Mouse (Mus musculus): ENCODE measurements around the gene Cwc22. TPM values are rescaled to one million over a fixed set of nuclear protein-coding genes. Genes with fewer than 3 reads are reported as not detected.

The Cwc22 gene
- polyA plus RNA-seq, 1 experiment from 2014 or later = 18.8 TPM

GRCm38 (mm10) chr2:77937818-77938217 is 8.4 kb downstream of the Cwc22 start:
- WGBS = 85% methylated on average over 3 of the region's 3 CpGs
- Histone ChIP-seq H3K36me3 (ENCODE audit: control insufficient read depth, insufficient read depth, low read length) (peaks cover 48% of the 10 kb centered on the region), H3K9ac (ENCODE audit: low read length) (no peak overlapping the region), H3K9me3 (ENCODE audit: control insufficient read depth, low read length) (no peaks in the 10 kb centered on the region), H3K27ac (replicated peaks in 1 of 2; ENCODE audit: control insufficient read depth in 1 of 2, insufficient read depth in 1 of 2, low read depth in 2 of 2, low read length in 2 of 2) (no peak overlapping the region), H3K4me2 (ENCODE audit: low read length) (no peak overlapping the region), H3K4me3 (ENCODE audit: control insufficient read depth in 1 of 2, insufficient read depth in 1 of 2, low read depth in 1 of 2, low read length in 2 of 2) (no peak overlapping the region), H3K4me1 (ENCODE audit: control insufficient read depth in 2 of 2, insufficient read depth in 2 of 2, low read length in 2 of 2) (no peaks in the 10 kb centered on the region), H3K27me3 (ENCODE audit: control insufficient read depth, insufficient read depth, low read length) (no peaks in the 10 kb centered on the region)
- no peak for ATAC-seq (ENCODE audit: insufficient number of reproducible peaks, insufficient read depth, low FRiP score, low read depth)

GRCm38 (mm10) chr2:77934138-77934537 is 12.0 kb downstream of the Cwc22 start:
- peaks cover 77% of the 10 kb centered on the region for H3K36me3 ChIP-seq (ENCODE audit: control insufficient read depth, insufficient read depth, low read length)
- no peak overlapping the region for H3K9ac ChIP-seq (ENCODE audit: low read length)
- no peak overlapping the region for H3K4me2 ChIP-seq (ENCODE audit: low read length)
- no peak for ATAC-seq (ENCODE audit: insufficient number of reproducible peaks, insufficient read depth, low FRiP score, low read depth)
- no peaks in the 10 kb centered on the region for H3K27me3 ChIP-seq (ENCODE audit: control insufficient read depth, insufficient read depth, low read length)
- H3K4me1 ChIP-seq (ENCODE audit: control insufficient read depth in 2 of 2, insufficient read depth in 2 of 2, low read length in 2 of 2) = no peaks in the 10 kb centered on the region
- no peak overlapping the region for H3K4me3 ChIP-seq (ENCODE audit: control insufficient read depth in 1 of 2, insufficient read depth in 1 of 2, low read depth in 1 of 2, low read length in 2 of 2)
- H3K27ac ChIP-seq (replicated peaks in 1 of 2; ENCODE audit: control insufficient read depth in 1 of 2, insufficient read depth in 1 of 2, low read depth in 2 of 2, low read length in 2 of 2) = no peak overlapping the region
- H3K9me3 ChIP-seq (ENCODE audit: control insufficient read depth, low read length) = no peaks in the 10 kb centered on the region
- 95% methylated on average over 4 of the region's 4 CpGs for WGBS

GRCm38 (mm10) chr2:77933630-77934029 is 12.5 kb downstream of the Cwc22 start:
- no peaks in the 10 kb centered on the region for H3K4me1 ChIP-seq (ENCODE audit: control insufficient read depth in 2 of 2, insufficient read depth in 2 of 2, low read length in 2 of 2)
- 89% methylated on average over 2 of the region's 2 CpGs for WGBS
- no peaks in the 10 kb centered on the region for H3K27me3 ChIP-seq (ENCODE audit: control insufficient read depth, insufficient read depth, low read length)
- no peak for ATAC-seq (ENCODE audit: insufficient number of reproducible peaks, insufficient read depth, low FRiP score, low read depth)
- H3K36me3 ChIP-seq (ENCODE audit: control insufficient read depth, insufficient read depth, low read length) = peaks cover 79% of the 10 kb centered on the region
- no peak overlapping the region for H3K4me3 ChIP-seq (ENCODE audit: control insufficient read depth in 1 of 2, insufficient read depth in 1 of 2, low read depth in 1 of 2, low read length in 2 of 2)
- no peak overlapping the region for H3K4me2 ChIP-seq (ENCODE audit: low read length)
- no peak overlapping the region for H3K27ac ChIP-seq (replicated peaks in 1 of 2; ENCODE audit: control insufficient read depth in 1 of 2, insufficient read depth in 1 of 2, low read depth in 2 of 2, low read length in 2 of 2)
- H3K9me3 ChIP-seq (ENCODE audit: control insufficient read depth, low read length) = no peaks in the 10 kb centered on the region
- H3K9ac ChIP-seq (ENCODE audit: low read length) = no peak overlapping the region

GRCm38 (mm10) chr2:77931958-77932357 is 14.2 kb downstream of the Cwc22 start:
- H3K4me2 ChIP-seq (ENCODE audit: low read length) = no peak overlapping the region
- 90% methylated on average over 1 of the region's 1 CpGs for WGBS
- H3K27me3 ChIP-seq (ENCODE audit: control insufficient read depth, insufficient read depth, low read length) = no peaks in the 10 kb centered on the region
- H3K36me3 ChIP-seq (ENCODE audit: control insufficient read depth, insufficient read depth, low read length) = peaks cover 96% of the 10 kb centered on the region
- H3K4me3 ChIP-seq (ENCODE audit: control insufficient read depth in 1 of 2, insufficient read depth in 1 of 2, low read depth in 1 of 2, low read length in 2 of 2) = no peak overlapping the region
- no peaks in the 10 kb centered on the region for H3K4me1 ChIP-seq (ENCODE audit: control insufficient read depth in 2 of 2, insufficient read depth in 2 of 2, low read length in 2 of 2)
- H3K27ac ChIP-seq (replicated peaks in 1 of 2; ENCODE audit: control insufficient read depth in 1 of 2, insufficient read depth in 1 of 2, low read depth in 2 of 2, low read length in 2 of 2) = no peak overlapping the region
- ATAC-seq (ENCODE audit: insufficient number of reproducible peaks, insufficient read depth, low FRiP score, low read depth) = no peak
- H3K9ac ChIP-seq (ENCODE audit: low read length) = no peak overlapping the region
- no peaks in the 10 kb centered on the region for H3K9me3 ChIP-seq (ENCODE audit: control insufficient read depth, low read length)

GRCm38 (mm10) chr2:77928352-77928751 is 17.8 kb downstream of the Cwc22 start:
- Histone ChIP-seq H3K4me3 (ENCODE audit: control insufficient read depth in 1 of 2, insufficient read depth in 1 of 2, low read depth in 1 of 2, low read length in 2 of 2) (no peak overlapping the region), H3K36me3 (ENCODE audit: control insufficient read depth, insufficient read depth, low read length) (peaks cover 81% of the 10 kb centered on the region), H3K4me1 (ENCODE audit: control insufficient read depth in 2 of 2, insufficient read depth in 2 of 2, low read length in 2 of 2) (no peaks in the 10 kb centered on the region), H3K27ac (replicated peaks in 1 of 2; ENCODE audit: control insufficient read depth in 1 of 2, insufficient read depth in 1 of 2, low read depth in 2 of 2, low read length in 2 of 2) (no peak overlapping the region), H3K9ac (ENCODE audit: low read length) (no peak overlapping the region), H3K4me2 (ENCODE audit: low read length) (no peak overlapping the region), H3K9me3 (ENCODE audit: control insufficient read depth, low read length) (no peaks in the 10 kb centered on the region), H3K27me3 (ENCODE audit: control insufficient read depth, insufficient read depth, low read length) (no peaks in the 10 kb centered on the region)
- no peak for ATAC-seq (ENCODE audit: insufficient number of reproducible peaks, insufficient read depth, low FRiP score, low read depth)
- 92% methylated on average over 10 of the region's 10 CpGs for WGBS

GRCm38 (mm10) chr2:77926468-77926867 is 19.7 kb downstream of the Cwc22 start:
- Histone ChIP-seq H3K36me3 (ENCODE audit: control insufficient read depth, insufficient read depth, low read length) (peaks cover 78% of the 10 kb centered on the region), H3K9ac (ENCODE audit: low read length) (no peak overlapping the region), H3K9me3 (ENCODE audit: control insufficient read depth, low read length) (no peaks in the 10 kb centered on the region), H3K27ac (replicated peaks in 1 of 2; ENCODE audit: control insufficient read depth in 1 of 2, insufficient read depth in 1 of 2, low read depth in 2 of 2, low read length in 2 of 2) (no peak overlapping the region), H3K4me3 (ENCODE audit: control insufficient read depth in 1 of 2, insufficient read depth in 1 of 2, low read depth in 1 of 2, low read length in 2 of 2) (no peak overlapping the region), H3K4me2 (ENCODE audit: low read length) (no peak overlapping the region), H3K4me1 (ENCODE audit: control insufficient read depth in 2 of 2, insufficient read depth in 2 of 2, low read length in 2 of 2) (no peaks in the 10 kb centered on the region), H3K27me3 (ENCODE audit: control insufficient read depth, insufficient read depth, low read length) (no peaks in the 10 kb centered on the region)
- no peak for ATAC-seq (ENCODE audit: insufficient number of reproducible peaks, insufficient read depth, low FRiP score, low read depth)
- WGBS = 92% methylated on average over 7 of the region's 7 CpGs

GRCm38 (mm10) chr2:77925997-77926396 is 20.2 kb downstream of the Cwc22 start:
- Histone ChIP-seq H3K9ac (ENCODE audit: low read length) (no peak overlapping the region), H3K4me2 (ENCODE audit: low read length) (no peak overlapping the region), H3K27me3 (ENCODE audit: control insufficient read depth, insufficient read depth, low read length) (no peaks in the 10 kb centered on the region), H3K4me1 (ENCODE audit: control insufficient read depth in 2 of 2, insufficient read depth in 2 of 2, low read length in 2 of 2) (no peaks in the 10 kb centered on the region), H3K27ac (replicated peaks in 1 of 2; ENCODE audit: control insufficient read depth in 1 of 2, insufficient read depth in 1 of 2, low read depth in 2 of 2, low read length in 2 of 2) (no peak overlapping the region), H3K36me3 (ENCODE audit: control insufficient read depth, insufficient read depth, low read length) (peaks cover 78% of the 10 kb centered on the region), H3K4me3 (ENCODE audit: control insufficient read depth in 1 of 2, insufficient read depth in 1 of 2, low read depth in 1 of 2, low read length in 2 of 2) (no peak overlapping the region), H3K9me3 (ENCODE audit: control insufficient read depth, low read length) (no peaks in the 10 kb centered on the region)
- 90% methylated on average over 2 of the region's 2 CpGs for WGBS
- ATAC-seq (ENCODE audit: insufficient number of reproducible peaks, insufficient read depth, low FRiP score, low read depth) = no peak

- no peak for ATAC-seq (ENCODE audit: insufficient number of reproducible peaks, insufficient read depth, low FRiP score, low read depth)
- WGBS = 82% methylated on average over 7 of the region's 7 CpGs
- Histone ChIP-seq H3K4me1 (ENCODE audit: control insufficient read depth in 2 of 2, insufficient read depth in 2 of 2, low read length in 2 of 2) (no peaks in the 10 kb centered on the region), H3K36me3 (ENCODE audit: control insufficient read depth, insufficient read depth, low read length) (peaks cover 78% of the 10 kb centered on the region), H3K9ac (ENCODE audit: low read length) (no peak overlapping the region), H3K27me3 (ENCODE audit: control insufficient read depth, insufficient read depth, low read length) (no peaks in the 10 kb centered on the region), H3K27ac (replicated peaks in 1 of 2; ENCODE audit: control insufficient read depth in 1 of 2, insufficient read depth in 1 of 2, low read depth in 2 of 2, low read length in 2 of 2) (no peak overlapping the region), H3K9me3 (ENCODE audit: control insufficient read depth, low read length) (no peaks in the 10 kb centered on the region), H3K4me3 (ENCODE audit: control insufficient read depth in 1 of 2, insufficient read depth in 1 of 2, low read depth in 1 of 2, low read length in 2 of 2) (no peak overlapping the region), H3K4me2 (ENCODE audit: low read length) (no peak overlapping the region)
Measured at GRCm38 (mm10) chr2:77925187-77925924, 20.8 kb downstream of the Cwc22 start.

Measured in heart, embryonic 14.5 days (tissue).